Mouse (Mus musculus) cortical plate, adult 2 months (tissue): ENCODE data around the gene Rnf130.

Source experiments
- CTCF ChIP-seq: fragments of 200-500 bp; IDR thresholded peaks from 2 replicates; pipeline ENCODE4 v1.5.1; 2011; ENCODE audit warnings: mild to moderate bottlenecking, control low read depth, low read length; ENCODE audit not compliant: insufficient read depth; ENCODE audit errors: extremely low read depth
- POLR2A ChIP-seq: fragments of 200-500 bp; IDR thresholded peaks from 2 replicates; pipeline ENCODE4 v1.6.1; 2011; ENCODE audit warnings: mild to moderate bottlenecking, low read length, control low read depth; ENCODE audit not compliant: insufficient read depth; ENCODE audit errors: extremely low read depth

DNA sequence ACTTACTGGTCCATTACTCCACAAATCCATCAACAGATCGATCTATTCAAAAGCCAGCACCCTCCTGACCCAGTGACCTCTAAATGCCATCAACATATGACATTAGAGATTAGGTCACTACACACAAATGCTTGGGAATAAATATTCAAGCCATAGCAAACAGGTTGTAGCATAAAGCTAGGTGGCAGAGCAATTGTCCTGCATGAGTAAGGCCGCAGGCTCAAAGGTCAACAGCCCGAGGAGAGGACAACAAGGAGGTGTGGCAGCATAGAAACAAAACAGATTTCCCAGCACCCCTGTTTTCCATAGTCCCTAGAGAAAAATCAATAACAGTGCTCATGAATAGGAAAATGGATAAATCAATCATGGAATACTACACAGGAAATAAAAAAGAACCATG, 3.1 kb upstream of the Rnf130 start:
- TF ChIP-seq CTCF = no peak
- no peak for TF ChIP-seq POLR2A
